Mouse (Mus musculus): ENCODE measurements at regions not wholly inside any gene's neighbourhood (a gene's known extent, or its start where the extent isn't known, plus 50 kb on each side); places are given as distances from the start of the nearest gene placed in this dataset.

DNA sequence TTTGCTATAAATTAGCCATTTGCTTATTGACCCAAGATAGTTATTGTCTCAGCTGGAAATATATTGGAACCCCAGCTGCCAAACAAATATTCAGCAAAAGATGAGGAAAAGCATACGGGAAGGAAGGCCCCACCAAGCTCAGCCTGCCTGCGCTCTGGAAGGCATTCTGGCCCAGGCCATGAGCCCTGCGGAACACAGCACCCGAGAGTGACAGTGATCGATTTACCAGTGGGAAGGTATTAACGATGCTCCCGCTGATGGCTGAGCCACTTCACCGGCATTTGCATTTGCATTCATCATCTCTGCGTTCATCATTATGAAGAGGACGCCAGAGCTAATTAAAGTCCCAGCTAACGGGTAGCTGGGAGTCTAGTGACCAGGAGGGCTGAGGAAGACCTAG lies 174.8 kb downstream of the Irx2 start:
- DNase-seq (ENCODE audit: low spot score in 2 of 2) = no peak

DNA sequence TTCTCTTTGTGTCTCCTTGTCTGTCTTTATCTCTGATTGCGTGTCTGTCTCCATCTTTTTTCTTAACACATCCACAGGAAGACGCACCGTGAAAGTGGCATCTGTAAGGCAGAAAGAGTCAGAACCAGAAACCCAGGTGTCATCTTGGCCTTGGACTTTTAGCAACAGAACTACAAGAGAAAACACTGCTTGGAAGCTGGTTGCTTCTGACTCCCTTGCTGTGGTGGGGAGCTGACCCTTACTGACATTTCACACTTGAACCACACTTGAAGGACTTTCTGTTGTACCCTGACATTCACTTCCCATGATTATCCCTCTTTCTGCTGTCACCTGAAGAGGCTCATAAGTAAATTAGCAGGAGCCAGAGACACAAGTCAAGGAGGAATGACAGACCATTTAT lies 180.6 kb downstream of the Irx2 start:
- no peak for DNase-seq (ENCODE audit: low spot score in 2 of 2)

DNA sequence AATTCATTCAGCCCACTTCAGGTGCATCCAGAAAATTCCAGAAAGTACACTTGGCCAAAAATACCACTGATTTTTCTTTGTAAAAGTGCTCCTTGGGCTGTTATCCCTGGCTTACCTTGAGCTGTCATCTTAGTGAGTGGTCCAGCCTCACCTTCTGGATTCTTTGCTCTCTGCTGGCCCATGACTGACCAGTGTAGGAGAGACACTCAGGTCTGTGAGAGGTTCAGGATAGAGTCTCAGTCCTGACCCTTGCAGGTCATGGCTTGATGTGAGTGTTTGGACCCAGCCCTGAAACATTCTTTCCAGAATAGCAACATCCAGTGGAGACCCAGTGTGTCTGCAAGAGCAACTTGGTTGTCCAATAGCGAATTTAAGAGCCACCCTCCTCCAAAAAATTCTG lies 182.0 kb downstream of the Irx2 start:
- DNase-seq (ENCODE audit: low spot score in 2 of 2) = no peak

DNA sequence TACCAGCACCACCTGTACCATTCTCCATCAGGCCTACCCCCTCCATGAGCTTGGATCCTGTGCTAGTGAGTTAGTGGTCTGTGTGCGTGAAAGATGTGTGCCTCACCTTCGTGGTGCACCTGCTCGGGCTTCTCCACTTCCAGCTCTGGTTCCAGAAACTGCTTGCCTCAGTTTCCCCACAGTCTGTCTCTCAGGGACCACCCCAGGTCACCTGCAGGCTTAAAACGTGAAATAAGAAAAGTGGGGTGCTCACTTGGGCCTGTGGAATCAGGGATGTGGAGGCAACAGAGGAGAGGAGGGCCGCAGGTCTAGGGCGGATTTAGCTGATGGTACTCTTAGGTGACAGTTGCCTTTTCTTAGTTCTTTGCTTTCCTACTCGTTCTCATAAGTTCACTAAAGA lies 186.0 kb downstream of the Irx2 start:
- no peak for DNase-seq (ENCODE audit: low spot score in 2 of 2)

DNA sequence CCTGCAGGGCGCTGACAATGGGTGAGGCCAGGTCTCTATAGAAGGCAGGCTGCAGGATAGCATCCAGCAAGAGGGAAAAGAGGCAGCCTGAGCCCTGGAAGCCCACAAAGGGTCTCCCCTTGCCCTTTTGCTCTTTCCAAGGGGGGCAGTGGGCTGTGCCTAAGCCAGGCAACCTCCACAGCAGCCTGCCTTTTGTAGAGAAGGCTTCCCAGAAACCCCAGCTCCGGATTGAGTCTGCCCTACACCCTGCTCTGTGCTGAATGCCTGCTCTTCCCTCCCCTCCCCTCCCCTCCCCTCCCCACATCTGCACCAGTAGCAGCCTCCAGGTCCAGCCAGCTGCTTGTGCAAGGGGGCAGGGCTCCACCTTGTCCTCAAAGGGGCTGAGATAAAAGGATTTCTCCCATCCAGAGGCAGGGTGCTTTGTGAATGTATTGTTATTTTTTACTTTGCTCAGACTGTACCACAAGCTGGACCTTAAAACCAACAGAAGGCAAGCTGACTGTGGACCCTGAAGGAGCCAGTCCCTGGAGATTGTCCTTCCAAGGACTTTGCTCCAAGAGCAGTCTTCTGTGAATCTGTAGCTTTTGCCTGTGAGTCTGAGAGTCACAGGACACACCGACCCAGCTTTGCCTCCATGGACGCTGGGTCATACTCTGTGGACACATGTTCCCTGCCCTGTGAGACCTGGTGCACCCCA lies 186.8 kb downstream of the Irx2 start:
- DNase-seq (ENCODE audit: low spot score in 2 of 2) = no peak

DNA sequence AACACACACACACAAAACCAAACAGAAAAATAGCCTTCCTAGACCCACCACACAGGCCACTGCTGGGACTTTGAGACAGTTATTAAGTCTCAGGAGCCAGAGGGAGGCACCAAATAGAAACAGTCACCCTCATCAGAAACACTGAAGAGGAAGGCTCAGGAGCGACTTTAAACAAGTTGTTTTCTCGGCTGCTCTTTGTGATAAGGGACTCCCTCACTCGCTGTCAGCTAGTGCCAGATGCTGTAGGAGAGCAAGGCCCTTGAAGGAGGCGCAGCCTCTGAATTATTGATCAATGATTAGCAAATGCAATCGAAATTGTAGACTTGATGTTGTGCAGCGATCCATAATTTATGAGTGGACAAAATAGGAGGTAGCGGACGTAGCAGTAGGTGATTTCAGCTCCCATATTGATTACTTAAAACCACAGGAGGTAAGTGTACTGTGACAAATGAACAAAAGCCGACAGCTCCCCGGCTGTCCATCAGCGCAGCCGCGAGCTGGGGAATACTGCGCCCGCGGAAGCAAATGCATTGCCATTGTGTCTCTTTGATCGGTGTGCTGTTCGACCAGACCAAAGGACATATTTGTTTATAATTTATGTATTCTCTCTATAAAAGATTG lies 187.4 kb downstream of the Irx2 start:
- DNase-seq (ENCODE audit: low spot score in 2 of 2) = no peak

DNA sequence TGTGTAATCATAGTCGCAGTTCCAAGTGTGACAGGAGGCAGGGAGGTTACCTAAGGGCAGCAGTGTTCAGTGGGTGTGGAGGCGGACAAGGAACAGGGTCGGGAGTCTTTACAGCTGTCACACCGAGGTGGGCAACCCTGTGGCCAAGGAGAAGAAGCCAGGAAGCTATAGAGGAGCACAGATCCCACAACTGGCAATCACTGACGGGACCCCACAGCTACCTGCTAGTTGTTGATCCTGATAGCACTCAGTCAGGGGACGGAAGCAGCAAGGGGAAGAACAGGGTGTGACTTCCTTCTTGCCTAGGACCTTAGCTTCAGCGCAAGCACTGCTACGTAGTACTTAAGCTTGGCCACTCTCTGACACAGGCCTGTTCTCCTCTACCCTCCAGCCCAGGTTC lies 188.2 kb downstream of the Irx2 start:
- no peak for DNase-seq (ENCODE audit: low spot score in 2 of 2)

DNA sequence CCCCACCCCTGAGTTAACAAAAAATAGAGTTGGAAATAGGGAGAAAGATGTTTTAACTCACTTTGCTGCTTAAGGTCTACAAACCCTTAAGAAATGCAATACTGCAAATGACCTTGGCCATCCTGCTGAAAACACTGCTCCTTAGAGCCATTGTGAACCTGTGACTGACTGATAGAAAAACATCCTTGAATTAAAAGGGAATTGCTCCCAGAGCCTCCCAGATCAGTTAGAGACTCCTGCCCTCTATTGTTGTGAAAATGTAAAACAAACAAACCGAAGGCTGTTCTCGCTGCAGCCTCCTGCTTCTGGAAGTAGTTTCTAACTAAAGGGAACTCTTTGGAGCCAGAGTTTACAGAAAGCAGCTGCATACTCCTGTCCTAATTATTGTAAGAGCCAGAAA lies 188.9 kb downstream of the Irx2 start:
- no peak for DNase-seq (ENCODE audit: low spot score in 2 of 2)

DNA sequence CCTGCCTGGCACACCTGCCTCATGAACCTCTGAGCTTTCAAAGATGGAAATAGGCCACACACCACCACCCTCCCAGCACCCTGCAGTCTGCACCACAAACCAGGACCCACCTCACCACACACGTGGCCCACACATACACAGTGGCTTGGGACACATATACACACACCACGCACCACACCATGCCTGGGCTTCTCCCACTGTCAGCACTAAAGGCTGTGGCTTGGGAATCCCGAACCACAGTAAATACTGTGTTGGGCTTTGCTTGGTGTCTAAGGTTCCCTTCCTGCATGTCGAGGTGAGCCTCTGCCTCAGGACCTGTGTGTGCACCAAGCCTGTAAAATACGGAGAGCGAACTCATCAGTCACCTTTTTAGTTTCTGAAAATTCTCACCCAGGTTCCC lies 189.3 kb downstream of the Irx2 start:
- DNase-seq (ENCODE audit: low spot score in 2 of 2) = no peak

DNA sequence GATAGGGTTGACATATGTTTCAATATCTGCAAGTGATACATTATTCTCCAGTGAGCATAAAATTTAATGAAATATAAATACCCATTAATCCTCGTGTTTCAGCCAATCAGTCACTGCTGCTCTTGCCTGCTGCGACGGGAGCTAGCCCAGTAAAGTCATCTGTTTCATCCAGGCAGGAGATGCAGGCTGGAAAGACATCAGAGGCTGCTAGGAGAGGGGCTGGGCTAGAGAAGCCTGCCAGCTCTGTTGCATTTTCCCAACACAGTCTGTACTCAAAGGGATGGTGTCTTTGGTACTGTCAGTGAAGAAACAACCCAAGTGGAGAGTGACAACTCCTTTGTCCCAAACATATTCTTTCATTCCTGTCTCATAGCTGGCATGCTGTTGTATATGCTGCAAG lies 198.0 kb downstream of the Irx2 start:
- no peak for DNase-seq (ENCODE audit: low spot score in 2 of 2)

DNA sequence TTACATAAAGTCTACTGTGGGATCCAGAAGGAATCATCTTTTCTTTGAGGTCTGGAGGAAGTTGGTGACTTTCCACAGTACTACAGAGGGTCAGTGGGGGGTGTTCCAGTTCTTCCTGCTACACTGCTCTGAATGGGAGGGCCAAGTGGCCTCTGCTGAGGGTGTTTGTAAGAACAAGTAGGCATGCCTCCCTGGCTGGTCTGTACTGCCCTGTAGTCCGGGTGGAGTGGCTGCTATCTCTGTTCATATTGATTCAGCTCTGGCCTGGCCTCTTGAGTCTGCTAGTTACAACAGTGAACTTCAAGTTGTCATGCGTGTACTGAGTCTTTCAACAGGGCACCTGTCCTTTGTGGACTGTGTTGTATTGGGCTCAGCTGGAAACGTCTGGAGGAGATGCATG lies 200.7 kb downstream of the Irx2 start:
- no peak for DNase-seq (ENCODE audit: low spot score in 2 of 2)

DNA sequence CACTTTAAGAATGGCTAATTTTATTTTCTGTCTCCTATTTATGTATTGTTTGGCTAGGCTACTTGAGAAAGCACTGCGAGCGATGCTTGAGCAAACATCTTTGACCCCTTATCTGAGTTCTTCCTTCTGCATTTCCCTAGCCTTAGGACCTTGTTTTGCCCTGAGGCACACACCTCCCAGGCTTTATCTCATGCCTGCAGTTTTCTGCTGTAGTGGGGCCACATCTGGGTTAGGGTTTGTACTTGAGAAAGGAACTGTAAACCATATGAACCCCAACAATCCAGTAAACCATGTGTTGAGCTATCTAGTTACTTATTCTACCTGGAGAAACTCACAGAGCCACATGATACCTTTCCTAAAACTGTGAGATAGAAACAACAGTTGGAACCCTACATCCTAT lies 204.7 kb downstream of the Irx2 start:
- DNase-seq (ENCODE audit: low spot score in 2 of 2) = no peak

DNA sequence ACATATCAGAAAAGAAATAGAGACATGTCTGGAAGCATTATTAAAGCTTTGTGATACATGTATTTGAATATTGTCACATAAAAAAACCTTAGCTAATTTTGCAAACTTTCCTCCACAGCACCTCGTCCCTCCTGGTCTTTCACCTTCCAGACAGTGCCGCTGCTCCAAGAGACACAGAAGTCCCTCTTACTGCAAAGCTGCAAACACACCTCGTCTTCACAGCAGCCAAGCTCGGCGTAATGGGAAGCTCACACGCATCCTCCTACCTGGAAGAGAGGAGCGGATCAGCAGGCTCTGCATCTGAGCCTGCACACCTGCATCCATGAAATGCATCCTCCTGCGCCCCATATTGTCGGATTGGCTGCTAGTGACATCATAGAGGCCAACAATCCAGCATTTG lies 208.4 kb downstream of the Irx2 start:
- DNase-seq (ENCODE audit: low spot score in 2 of 2) = no peak

DNA sequence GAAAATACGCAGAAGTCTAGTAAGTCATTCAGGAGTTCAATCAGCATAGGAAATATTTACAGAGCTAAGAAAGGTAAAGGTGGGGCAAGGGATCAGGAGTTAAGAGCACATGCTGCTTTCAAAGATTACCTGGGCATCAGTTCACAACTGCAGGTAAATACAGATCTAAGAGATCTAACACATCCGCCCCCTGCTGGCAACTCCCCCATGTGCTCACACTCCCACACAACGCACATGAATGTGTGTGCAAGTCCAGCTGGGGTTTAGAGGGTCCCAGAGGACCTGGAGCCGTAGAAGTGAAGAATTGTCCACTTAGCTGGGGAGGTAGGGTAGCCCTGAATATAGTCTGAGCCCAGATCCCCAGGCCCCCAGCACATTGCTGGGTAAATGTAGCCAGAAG lies 219.5 kb downstream of the Irx2 start:
- no peak for DNase-seq (ENCODE audit: low spot score in 2 of 2)

DNA sequence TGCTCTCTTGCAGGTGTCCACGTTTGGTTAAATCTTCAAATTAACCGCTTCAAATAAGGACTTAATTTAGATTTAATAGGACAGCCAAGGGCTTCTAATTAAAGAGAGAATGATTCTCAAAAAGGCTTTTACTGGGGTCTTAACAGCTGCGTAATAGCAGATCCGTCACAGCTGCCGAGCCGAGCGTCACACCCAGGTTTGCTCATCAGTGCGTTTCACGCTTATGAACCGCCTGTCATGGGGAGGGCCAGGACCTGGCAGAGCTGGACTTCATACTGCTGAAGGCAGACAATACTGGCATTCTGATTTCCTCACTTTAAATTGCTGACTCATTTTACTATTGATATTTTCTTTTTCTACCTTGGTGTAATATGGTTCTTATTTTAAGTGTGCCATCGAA lies 221.2 kb downstream of the Irx2 start:
- no peak for DNase-seq (ENCODE audit: low spot score in 2 of 2)

DNA sequence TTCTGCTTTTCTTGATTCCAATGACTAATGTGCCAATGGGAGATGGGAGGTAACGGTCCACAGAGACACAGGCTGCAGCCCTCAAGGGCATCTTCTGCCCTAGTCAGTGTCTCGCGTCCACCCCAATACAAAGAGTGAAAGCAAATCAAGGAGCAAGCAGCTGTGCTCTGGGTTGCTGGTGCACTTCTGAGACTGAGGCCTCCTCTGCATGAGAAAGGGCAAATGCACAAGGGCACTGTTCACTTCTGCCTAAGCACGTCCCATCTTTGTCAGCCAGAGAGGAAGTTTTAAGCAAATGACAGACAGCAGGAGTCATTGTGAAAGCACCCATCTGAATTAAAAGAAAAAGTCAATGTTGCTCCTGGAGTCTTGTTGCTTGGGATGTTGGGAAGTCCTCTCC lies 224.3 kb downstream of the Irx2 start:
- DNase-seq (ENCODE audit: low spot score in 2 of 2) = no peak

DNA sequence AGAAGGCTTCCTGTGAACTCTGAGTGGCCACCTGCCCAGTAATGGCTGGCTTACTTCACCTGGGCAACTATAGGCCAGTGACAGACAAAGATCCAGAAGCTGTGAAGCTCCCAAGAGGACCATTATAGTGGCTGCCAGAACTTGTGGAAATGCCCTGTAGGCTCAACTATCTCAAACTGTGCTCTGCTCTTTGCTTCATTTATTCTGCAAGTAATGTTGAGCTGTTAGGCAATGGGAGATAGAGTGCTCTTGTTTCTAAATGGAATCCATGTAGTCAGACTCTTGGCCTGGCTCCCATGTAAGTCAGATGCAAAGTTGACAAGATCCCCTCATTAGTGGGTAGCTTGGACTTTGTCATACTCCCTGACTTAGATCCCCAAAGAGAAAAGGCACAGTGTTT lies 247.3 kb downstream of the Irx2 start:
- DNase-seq (ENCODE audit: low spot score in 2 of 2) = no peak

DNA sequence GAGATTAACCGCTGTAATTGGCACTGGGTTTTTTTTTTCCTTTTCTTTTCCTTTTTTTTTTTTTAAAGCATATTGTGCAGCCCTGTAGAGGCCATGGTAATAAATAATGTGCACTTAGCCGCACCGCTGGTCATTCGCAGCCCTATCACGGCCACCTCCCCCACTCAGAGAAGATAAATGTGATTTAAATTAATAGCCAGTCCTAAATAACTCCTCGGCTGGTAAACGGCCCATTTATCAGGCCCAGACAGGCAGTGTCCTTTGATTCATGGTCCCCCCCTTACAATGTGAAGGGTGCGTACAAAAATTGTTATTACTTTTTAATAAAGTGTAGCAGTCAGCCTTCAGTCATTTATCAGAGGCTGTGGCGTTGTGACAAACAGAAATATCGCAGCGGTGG lies 266.4 kb downstream of the Irx2 start:
- DNase-seq (ENCODE audit: low spot score in 2 of 2) = no peak

DNA sequence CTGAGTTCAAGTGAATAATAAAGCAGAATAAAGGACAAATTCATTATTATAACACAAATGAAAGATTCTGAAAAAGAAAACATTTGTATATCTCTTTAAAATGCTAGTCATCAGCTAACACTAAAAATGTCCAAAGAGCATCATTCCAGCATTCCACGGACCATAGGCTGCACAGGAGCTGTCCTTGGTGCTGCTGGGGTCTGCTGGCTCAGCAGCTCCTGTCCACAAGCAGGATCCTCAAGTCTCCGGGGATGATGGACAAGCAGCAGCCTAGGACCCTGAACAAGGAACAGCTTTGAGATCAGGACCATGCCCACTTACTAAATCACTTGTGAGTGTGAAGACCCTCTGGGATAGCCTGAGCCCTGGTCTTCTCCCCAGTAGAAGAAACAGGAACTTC lies 274.0 kb downstream of the Irx2 start:
- no peak for DNase-seq (ENCODE audit: low spot score in 2 of 2)

DNA sequence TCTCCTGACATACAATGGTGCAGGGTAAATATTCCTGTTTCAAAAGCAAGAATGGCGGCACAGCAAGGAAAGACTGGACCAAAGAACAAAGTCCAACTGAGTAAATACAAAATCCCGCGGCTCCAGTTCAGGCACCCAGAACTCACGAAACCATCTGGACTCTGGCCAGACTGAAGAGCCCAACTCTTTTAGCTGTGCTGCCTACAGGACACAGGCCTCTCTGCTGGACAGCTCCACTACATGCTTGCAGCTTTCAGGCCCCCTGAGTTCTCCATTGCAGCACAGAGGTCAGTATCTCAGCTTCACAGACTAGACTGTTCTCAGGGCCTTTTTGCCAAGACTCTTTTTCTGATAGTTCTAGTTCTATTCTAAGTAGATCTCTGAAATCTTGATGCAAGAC lies 290.3 kb downstream of the Irx2 start:
- DNase-seq (ENCODE audit: low spot score in 2 of 2) = no peak

DNA sequence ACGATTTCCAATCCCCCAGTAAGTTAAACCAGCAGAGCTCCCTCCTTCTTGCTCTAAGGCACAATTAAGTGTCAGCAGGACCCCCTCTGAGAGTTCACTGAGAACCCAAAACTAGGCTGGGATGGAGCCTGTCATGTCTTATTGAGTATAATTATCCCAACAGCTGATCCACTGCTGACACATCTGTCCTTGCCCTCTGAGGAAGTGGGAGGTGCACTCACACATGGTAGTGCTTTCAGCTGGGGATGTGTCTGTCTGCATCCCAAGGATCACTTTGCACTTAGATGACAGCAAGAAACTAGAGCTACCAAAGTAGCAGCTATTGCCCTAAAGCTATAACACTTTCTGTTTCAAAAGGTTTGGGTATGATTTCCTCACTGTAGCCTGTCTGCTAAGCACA lies 291.7 kb downstream of the Irx2 start:
- DNase-seq (ENCODE audit: low spot score in 2 of 2) = no peak

DNA sequence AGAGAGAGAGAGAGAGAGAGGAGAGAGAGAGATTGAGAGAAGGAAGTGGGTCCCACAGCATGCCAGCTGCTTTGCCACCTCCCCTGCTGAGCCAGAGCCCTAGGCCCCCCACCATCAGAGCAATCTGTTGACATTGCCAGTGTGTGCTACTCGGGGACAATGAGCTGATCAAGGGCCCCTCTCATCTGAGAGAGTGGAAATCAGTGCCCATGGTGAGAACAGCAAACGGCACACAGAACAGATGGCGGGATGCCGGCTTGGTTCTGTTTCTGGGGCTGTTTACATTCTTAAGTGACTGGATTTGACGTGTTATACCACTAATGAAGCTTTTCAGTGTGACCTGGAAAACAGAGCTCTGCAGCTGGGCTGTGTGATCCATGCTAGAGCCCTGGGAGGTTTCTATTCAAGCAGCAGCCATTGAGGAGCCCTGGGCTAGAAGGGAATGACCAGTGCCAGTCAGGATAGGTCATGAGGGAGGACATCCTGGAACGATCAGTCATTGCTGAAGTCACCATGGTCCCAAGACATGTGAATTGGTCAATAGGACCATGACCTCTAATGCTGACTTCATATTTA lies 296.0 kb downstream of the Irx2 start:
- no peak for DNase-seq (ENCODE audit: low spot score in 2 of 2)

DNA sequence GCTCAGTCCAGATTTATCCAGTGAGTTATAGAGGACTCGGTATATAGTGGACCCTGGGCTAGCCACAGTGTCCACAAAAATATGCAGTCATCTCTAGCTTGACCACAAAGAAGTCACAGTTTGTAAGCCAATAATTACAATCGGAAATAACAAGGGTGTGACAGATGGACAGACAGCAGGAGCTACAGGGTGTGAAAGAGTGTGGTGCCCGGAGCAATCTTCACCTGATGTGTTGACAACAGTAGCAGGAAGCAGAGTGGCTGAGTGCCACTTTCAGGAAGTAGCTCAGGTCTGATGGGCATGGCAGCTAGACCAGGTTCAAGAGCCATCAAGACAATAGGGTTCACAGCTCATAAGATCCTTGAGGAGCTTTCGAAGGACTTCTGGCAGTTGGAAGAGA lies 308.6 kb downstream of the Irx2 start:
- DNase-seq (ENCODE audit: low spot score in 2 of 2) = no peak

Data from cerebellum, postnatal 4 days (tissue).